Mouse (Mus musculus): ENCODE measurements at regions not wholly inside any gene's neighbourhood (a gene's known extent, or its start where the extent isn't known, plus 50 kb on each side); places are given as distances from the start of the nearest gene placed in this dataset.

GRCm38 (mm10) chr12:77018373-77018772 is 56.4 kb upstream of the Max start:
- no peak for TF ChIP-seq CTCF (IDR thresholded peaks at IDR 0.05; ENCODE audit: low read depth, low read length)
- no peak for TF ChIP-seq TAL1 (conservative IDR thresholded peaks at IDR 0.05; ENCODE audit: low read depth, low read length)
